Mouse (Mus musculus) heart, postnatal 0 days (tissue): Measurements from ENCODE around the gene Gpr107. TPM values are rescaled to one million over a fixed set of nuclear protein-coding genes. Genes with fewer than 3 reads are reported as not detected.

ENCODE experiments used
- ATAC-seq: fragments of 200-750 bp; cut with Nextera tagmentation; 2 replicates; pipeline ENCODE4 v1.8.0; 2017; ENCODE audit warnings: low read depth, moderate number of reproducible peaks, moderate library complexity; ENCODE audit not compliant: insufficient read depth
- DNase-seq: peaks from one replicate; pipeline ENCODE4 v3.0.0-alpha.2; 2016; ENCODE audit warnings: low spot score
- H3K27ac ChIP-seq: fragments of 300-500 bp; sonication (generic); 2 replicates; pipeline ENCODE4 v1.5.1; 2014; ENCODE audit warnings: low read depth, mild to moderate bottlenecking
- H3K27me3 ChIP-seq: fragments of 300-500 bp; sonication (generic); 2 replicates; pipeline ENCODE4 v1.6.1; 2014; ENCODE audit warnings: low read length, mixed read lengths; ENCODE audit not compliant: control insufficient read depth, insufficient read depth
- H3K36me3 ChIP-seq: fragments of 300-500 bp; sonication (generic); replicated peaks from 2 replicates; pipeline ENCODE4 v1.6.1; 2014; ENCODE audit warnings: low read length, mixed read lengths; ENCODE audit not compliant: control insufficient read depth, insufficient read depth
- H3K4me1 ChIP-seq: fragments of 300-500 bp; sonication (generic); 2 replicates; pipeline ENCODE4 v1.6.1; 2014; ENCODE audit warnings: antibody characterized with exemption; ENCODE audit not compliant: control insufficient read depth, insufficient read depth
- H3K4me2 ChIP-seq: fragments of 300-500 bp; sonication (generic); 2 replicates; pipeline ENCODE4 v1.6.1; 2014; ENCODE audit warnings: low read depth, mild to moderate bottlenecking, low read length, moderate library complexity
- H3K4me3 ChIP-seq: fragments of 300-500 bp; sonication (generic); 2 replicates; pipeline ENCODE4 v1.5.1; 2014; ENCODE audit warnings: low read depth, low read length
- H3K9ac ChIP-seq: fragments of 300-500 bp; sonication (generic); replicated peaks from 2 replicates; pipeline ENCODE4 v1.6.1; 2014; ENCODE audit warnings: low read depth, low read length, mixed read lengths
- H3K9me3 ChIP-seq: fragments of 300-500 bp; sonication (generic); replicated peaks from 2 replicates; pipeline ENCODE4 v1.6.1; 2016; ENCODE audit warnings: low read length; ENCODE audit not compliant: control insufficient read depth
- CTCF ChIP-seq: IDR thresholded peaks from 2 replicates; pipeline ENCODE4 v1.5.1; 2016; ENCODE audit warnings: antibody characterized with exemption, control low read depth, low read depth
- EP300 ChIP-seq: IDR thresholded peaks from 2 replicates; pipeline ENCODE4 v1.6.1; 2016; ENCODE audit warnings: antibody characterized with exemption, low read depth
- WGBS: fragments of 180-500 bp; shearing (Covaris S2); extraction: QIAGEN DNeasy Blood & Tissue Kit; methylation state at CpG from one replicate; pipeline ENCODE4 v1.1.7; 2014; 5-methylcytosine and 5-hydroxymethylcytosine counted together
- polyA plus RNA-seq: library from polyadenylated mRNA; unstranded; fragments of >200 nt; fragmentation: Nextera tagmentation; extraction: Ambion mirVana; gene quantifications from 2 replicates; pipeline ENCODE4 v1.2.1, GENCODE M21; 2015
- total RNA-seq: library from RNA; depleted of rRNA; stranded (reverse); fragments of >200 nt; gene quantifications from 2 replicates; pipeline ENCODE4 v1.2.3, GENCODE M21; 2014; ENCODE audit warnings: low replicate concordance

Gene Gpr107
- total and polyA plus RNA-seq, 2 experiments from 2014 or later, result 20.3 to 69.4 TPM

DNA sequence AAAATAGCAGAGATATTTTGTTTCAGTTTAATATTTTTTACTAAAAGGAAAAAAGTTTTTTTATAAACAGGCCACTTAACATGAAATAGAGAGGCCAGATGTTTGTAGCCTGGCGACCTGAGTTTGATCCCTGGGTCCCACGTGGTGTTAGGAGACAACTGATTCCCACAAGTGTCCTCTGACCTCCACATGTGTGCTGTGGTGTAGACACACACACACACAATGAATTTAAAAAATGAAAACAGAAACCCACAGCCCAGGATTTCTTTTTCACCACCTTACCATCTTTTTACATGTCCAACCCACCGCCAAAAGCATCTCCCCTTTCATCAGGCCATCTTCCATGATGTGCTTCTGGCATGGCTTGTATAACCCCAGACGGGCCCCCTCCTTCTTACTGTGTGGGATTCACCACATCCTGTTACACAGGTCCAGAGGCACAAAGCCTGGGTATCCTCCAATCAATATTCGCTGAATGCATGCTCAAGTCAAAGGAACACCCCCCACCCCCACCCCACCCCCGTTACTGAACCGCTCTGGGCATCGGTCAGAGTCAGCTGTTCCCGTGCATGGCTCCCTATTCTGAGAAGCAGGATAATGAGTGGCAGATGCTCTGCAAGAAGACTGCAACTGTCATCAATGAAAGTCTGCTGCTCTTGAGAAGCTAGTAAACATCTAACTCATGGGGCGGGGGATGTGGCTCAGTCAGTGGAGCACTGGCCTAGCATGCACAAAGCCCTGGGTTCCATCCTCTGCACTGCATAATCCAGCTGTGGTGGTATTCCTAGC is 36.0 kb upstream of the Gpr107 start:
- WGBS, result 65% methylated on average over 10 of the region's 10 CpGs
- Histone ChIP-seq H3K27me3 (no peaks in the 10 kb centered on the region), H3K4me1 (peaks cover 16% of the 10 kb centered on the region; the same call in 1 of the 2 replicates), H3K4me3 (no peak overlapping the region), H3K9me3 (no peaks in the 10 kb centered on the region), H3K4me2 (no peak overlapping the region), H3K36me3 (no peaks in the 10 kb centered on the region), H3K9ac (no peak overlapping the region; the same call in 1 of the 2 replicates), H3K27ac (peak overlapping the region; percentile 58; the same call in 1 of the 2 replicates)
- TF ChIP-seq EP300 (no peak), CTCF (no peak)
- DNase-seq, result no peak
- no peak for ATAC-seq

- Histone ChIP-seq H3K4me1 (peaks cover 5% of the 10 kb centered on the region; the same call in 1 of the 2 replicates), H3K9me3 (no peaks in the 10 kb centered on the region), H3K27ac (no peak overlapping the region; the same call in 1 of the 2 replicates), H3K27me3 (no peaks in the 10 kb centered on the region), H3K36me3 (no peaks in the 10 kb centered on the region), H3K4me2 (no peak overlapping the region), H3K4me3 (no peak overlapping the region), H3K9ac (no peak overlapping the region)
- TF ChIP-seq CTCF (no peak), EP300 (no peak)
- DNase-seq, result no peak
- 80% methylated on average over 3 of the region's 3 CpGs for WGBS
- no peak for ATAC-seq
Observed at GRCm38 (mm10) chr2:31118211-31118610, 33.9 kb upstream of the Gpr107 start.

DNA sequence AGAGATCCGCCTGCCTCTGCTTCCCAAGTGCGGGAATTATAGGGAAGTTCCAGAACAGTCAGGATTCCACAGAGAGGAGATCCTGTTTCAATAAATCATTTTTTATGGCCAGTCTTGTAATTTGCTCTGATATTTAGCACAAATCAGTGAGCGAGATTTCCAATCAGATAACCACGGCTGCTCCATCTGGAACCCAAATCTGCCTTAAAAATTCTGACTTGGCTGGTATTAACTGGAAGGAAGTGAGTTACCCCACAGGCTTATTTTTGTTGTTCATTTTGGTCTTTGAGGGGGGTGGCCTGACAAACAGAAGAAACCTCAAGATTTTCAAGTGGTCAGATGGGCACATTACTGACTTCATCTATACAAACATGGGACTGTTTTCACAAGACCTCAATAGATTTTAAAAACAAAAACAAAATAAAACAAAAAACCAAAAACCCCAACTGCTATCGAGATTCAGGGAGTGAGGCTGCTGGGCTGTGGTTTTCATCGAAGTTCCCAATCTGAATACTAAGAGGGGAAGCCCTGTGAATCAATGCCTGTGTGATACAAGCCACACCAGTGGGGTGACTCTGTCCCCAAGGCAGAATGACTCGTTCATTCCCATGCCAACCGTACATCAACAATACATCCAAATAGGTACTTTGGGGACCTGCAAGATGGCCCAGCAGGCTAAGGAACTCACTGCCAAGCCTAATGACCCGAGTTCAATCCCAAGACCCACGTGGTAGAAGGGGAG is 33.3 kb upstream of the Gpr107 start:
- no peaks in the 10 kb centered on the region for H3K27me3 ChIP-seq
- H3K4me2 ChIP-seq, result no peak overlapping the region
- no peaks in the 10 kb centered on the region for H3K9me3 ChIP-seq
- 83% methylated on average over 10 of the region's 10 CpGs for WGBS
- H3K36me3 ChIP-seq, result 0 out of 2 replicates have a peak, but pooled peaks cover 4% of the 10 kb centered on the region
- no peak for DNase-seq
- no peak overlapping the region for H3K9ac ChIP-seq
- TF ChIP-seq EP300, result no peak
- no peak for TF ChIP-seq CTCF
- H3K4me1 ChIP-seq, result peaks cover 8% of the 10 kb centered on the region; the same call in 1 of the 2 replicates
- no peak for ATAC-seq
- H3K27ac ChIP-seq, result peak overlapping the region; percentile 82; the same call in 1 of the 2 replicates
- H3K4me3 ChIP-seq, result no peak overlapping the region

DNA sequence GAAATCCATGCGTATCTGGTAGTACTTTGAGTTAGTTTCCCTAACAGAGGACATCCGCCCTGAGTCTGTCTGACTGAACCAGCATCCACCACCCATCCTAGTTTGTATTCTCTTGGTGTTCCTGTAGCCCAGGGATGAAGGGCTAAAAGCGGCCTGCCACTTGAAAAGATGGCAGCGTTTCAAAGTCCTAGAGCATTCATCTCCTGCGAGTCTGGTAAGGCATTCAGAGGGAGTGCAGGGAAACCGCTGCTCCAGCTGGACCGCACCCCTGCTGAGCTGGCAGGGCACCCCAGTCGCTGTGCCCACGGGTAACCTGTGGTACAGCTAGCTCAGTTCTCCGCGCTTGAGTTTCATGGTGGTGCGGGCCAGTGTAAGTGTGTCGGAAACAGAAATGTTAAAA is 32.3 kb upstream of the Gpr107 start:
- no peaks in the 10 kb centered on the region for H3K27me3 ChIP-seq
- H3K9ac ChIP-seq, result no peak overlapping the region
- DNase-seq, result peak; percentile 88
- H3K4me2 ChIP-seq, result peak overlapping the region; percentile 41
- 0 out of 2 replicates have a peak, but pooled peaks cover 4% of the 10 kb centered on the region for H3K36me3 ChIP-seq
- H3K9me3 ChIP-seq, result no peaks in the 10 kb centered on the region
- H3K4me1 ChIP-seq, result peaks cover 17% of the 10 kb centered on the region; the same call in 1 of the 2 replicates
- 24% methylated on average over 13 of the region's 13 CpGs for WGBS
- H3K27ac ChIP-seq, result peak overlapping the region; percentile 82
- no peak for TF ChIP-seq CTCF
- TF ChIP-seq EP300, result no peak
- peak; percentile 66 for ATAC-seq
- H3K4me3 ChIP-seq, result peak overlapping the region; percentile 9; the same call in 1 of the 2 replicates

DNA sequence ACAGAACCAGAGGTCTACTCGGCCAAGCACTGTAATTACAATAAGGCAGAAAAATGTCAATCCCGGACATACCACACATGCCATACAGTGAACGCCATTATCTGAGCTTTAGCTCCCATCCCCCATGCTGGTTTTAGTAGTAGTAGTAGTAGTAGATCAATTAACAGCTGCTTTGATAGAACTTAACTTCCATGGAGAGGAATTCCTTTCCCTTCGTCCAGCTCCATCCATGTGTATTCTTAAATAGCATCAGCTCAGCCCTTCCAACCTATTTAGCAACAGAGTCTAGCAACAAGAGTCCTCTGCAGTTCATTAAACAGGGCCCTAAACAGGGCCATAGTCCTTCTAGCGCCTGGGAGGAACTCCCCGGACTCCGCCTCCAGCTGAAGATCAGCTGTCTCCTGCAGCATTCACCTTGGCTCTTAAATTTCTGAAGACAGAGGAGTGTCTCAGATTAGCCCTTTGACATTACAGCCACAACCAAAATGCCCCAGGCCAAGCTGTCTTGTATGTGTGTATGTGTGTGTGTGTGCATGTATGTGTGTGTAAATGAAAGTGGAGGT is 30.9 kb upstream of the Gpr107 start:
- H3K4me1 ChIP-seq, result peaks cover 28% of the 10 kb centered on the region
- H3K9ac ChIP-seq, result no peak overlapping the region
- no peak overlapping the region for H3K4me2 ChIP-seq
- H3K27me3 ChIP-seq, result no peaks in the 10 kb centered on the region
- ATAC-seq (no peak), DNase-seq (no peak)
- WGBS, result 67% methylated on average over 7 of the region's 7 CpGs
- no peak overlapping the region for H3K4me3 ChIP-seq
- H3K27ac ChIP-seq, result peak overlapping the region; percentile 47
- H3K36me3 ChIP-seq, result 0 out of 2 replicates have a peak, but pooled peaks cover 4% of the 10 kb centered on the region
- H3K9me3 ChIP-seq, result no peaks in the 10 kb centered on the region
- no peak for TF ChIP-seq EP300
- TF ChIP-seq CTCF, result no peak
